Mouse (Mus musculus) macrophage (primary cell): ENCODE data around the gene Ppp1r35. TPM values are rescaled to one million over a fixed set of nuclear protein-coding genes. Genes with fewer than 3 reads are reported as not detected.

Source experiments
- H3K27ac ChIP-seq: fragments of 350-480 bp; formaldehyde crosslinking; 2 replicates; pipeline ENCODE4 v1.9.0; 2021
- H3K36me3 ChIP-seq: fragments of 350-480 bp; formaldehyde crosslinking; 2 replicates; pipeline ENCODE4 v1.9.0; 2021; ENCODE audit errors: inconsistent target
- H3K4me3 ChIP-seq: fragments of 350-480 bp; formaldehyde crosslinking; 2 replicates; pipeline ENCODE4 v1.9.0; 2021; ENCODE audit errors: inconsistent target
- H3K79me2 ChIP-seq: fragments of 350-480 bp; formaldehyde crosslinking; 2 replicates; pipeline ENCODE4 v1.9.0; 2021; ENCODE audit errors: inconsistent target
- WGBS: methylation state at CpG from one replicate; pipeline ENCODE4 v1.1.7; 2026; ENCODE audit warnings: inconsistent platforms; ENCODE audit not compliant: missing documents; 5-methylcytosine and 5-hydroxymethylcytosine counted together
- polyA plus RNA-seq: library from polyadenylated mRNA; stranded (reverse); fragments of 250-400 nt; gene quantifications from 3 replicates; pipeline ENCODE4 v1.2.4, GENCODE M21; 2018; ENCODE audit warnings: inconsistent platforms

The Ppp1r35 gene
- polyA plus RNA-seq, 1 experiment from 2014 or later, result 2.7 TPM

DNA sequence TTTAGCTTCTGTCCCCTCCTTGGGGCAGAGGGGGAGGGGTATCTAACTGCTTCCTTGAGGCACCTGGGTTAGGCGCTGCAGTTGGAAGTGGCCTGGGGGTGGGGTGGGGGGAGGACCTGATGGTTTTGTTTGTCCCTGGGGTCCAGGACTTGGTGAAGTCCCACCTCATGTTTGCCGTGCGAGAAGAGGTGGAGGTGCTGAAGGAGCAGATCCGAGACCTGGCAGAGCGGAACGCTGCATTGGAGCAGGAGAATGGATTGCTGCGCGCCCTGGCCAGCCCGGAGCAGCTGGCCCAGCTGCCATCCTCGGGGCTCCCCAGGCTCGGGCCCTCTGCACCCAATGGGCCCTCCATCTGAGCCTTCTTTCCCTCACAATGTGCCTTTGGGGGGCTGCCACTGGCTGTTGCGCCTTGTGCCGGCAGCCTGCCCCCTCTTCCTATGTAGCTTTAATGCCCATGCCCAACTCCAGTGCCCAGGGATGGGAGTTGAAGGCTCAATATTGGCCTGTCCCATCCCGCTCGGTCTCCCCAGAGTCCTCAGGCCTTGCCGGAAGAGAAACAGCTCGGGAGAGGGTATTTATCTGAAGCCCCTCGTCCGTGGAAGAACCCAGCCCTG, 19.6 kb upstream of the Ppp1r35 start:
- H3K4me3 ChIP-seq, result no peak overlapping the region
- H3K36me3 ChIP-seq, result peaks cover 23% of the 10 kb centered on the region
- H3K79me2 ChIP-seq, result peaks cover 38% of the 10 kb centered on the region
- WGBS, result 93% methylated on average over 19 of the region's 19 CpGs
- H3K27ac ChIP-seq, result no peak overlapping the region

DNA sequence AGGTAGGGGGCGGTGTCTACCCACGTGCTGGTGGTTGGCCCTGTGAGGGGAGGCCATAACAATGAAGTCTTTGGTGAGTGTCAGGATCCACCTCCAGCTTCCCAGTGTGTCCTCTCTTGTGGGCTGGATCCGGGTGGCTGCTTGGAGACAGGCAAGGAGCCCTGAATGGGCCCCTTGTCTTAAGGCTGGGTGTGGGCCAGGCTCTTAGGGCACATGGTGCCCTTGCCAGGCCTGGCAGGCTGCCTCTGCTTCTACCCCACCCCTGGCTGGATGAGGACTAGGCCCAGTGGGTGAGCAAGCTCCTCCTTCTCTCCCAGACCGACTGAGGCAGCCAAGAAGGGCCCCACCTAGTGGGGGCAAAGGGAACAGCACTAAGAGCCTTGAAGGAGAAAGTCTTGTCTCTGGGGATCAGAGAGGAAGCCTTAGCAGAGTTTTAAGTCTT, 18.7 kb upstream of the Ppp1r35 start:
- Histone ChIP-seq H3K36me3 (peaks cover 21% of the 10 kb centered on the region), H3K27ac (no peak overlapping the region), H3K4me3 (no peak overlapping the region), H3K79me2 (peaks cover 32% of the 10 kb centered on the region; the same call in 1 of the 2 replicates)
- WGBS, result 64% methylated on average over 4 of the region's 4 CpGs

DNA sequence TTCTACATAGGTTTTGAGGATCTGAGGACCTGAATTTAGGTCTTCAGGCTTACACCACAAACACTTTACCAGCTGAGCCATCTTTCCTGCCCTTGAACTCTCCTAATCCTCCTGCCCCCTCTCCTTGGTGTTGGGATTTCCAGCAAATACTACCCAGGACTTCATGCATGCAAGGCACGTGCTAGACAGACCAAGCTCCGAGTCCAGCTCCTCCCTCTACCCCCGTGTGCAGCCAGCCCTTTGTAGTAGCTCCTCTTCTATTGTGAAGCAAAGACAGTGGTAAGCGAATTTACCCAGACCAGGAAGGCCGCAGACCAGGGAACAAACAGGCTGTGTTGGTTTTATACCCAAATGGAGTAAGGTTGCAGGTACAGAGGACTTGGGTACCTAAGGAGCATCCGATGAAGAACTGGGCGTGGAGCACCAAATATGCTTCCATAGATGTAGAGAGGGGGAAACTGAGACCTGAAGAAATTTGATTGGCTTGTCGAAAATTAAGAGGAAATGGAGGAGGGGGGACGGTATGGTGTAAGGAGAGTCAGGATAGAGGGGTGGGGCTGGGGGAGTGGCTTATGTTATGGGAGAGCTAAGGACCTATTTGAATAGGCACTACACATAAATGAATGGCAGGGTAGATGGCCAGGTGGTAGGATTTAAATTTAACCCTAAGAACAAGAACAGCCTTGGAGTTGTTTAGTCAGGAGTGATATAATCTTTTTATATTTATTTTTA, 13.9 kb upstream of the Ppp1r35 start:
- 87% methylated on average over 9 of the region's 9 CpGs for WGBS
- Histone ChIP-seq H3K4me3 (no peak overlapping the region), H3K79me2 (no peaks in the 10 kb centered on the region), H3K27ac (no peak overlapping the region), H3K36me3 (no peaks in the 10 kb centered on the region)

GRCm38 (mm10) chr5:137766270-137766669, 12.4 kb upstream of the Ppp1r35 start:
- no peaks in the 10 kb centered on the region for H3K79me2 ChIP-seq
- H3K4me3 ChIP-seq, result no peak overlapping the region
- H3K36me3 ChIP-seq, result no peaks in the 10 kb centered on the region
- no peak overlapping the region for H3K27ac ChIP-seq
- WGBS, result 74% methylated on average over 3 of the region's 3 CpGs

DNA sequence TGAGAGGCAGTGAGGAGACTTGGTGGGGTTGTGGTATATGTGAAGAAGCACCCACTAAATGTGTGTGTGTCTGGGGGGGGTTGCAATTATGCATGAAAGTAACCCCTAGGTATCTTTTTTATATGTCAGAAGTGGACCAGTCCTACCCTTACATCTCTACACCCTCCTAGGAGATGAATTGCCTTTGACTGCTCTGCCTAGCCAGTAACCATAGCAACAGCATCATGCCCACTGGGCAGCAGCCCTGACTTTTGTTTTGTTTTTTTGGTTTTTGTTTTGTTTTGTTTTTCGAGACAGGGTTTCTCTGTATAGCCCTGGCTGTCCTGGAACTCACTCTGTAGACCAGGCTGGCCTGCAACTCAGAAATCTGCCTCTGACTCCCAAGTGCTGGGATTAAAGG, 10.2 kb upstream of the Ppp1r35 start:
- Histone ChIP-seq H3K4me3 (no peak overlapping the region), H3K36me3 (no peaks in the 10 kb centered on the region), H3K27ac (no peak overlapping the region), H3K79me2 (no peaks in the 10 kb centered on the region)
- WGBS, result 78% methylated on average over 1 of the region's 1 CpGs

GRCm38 (mm10) chr5:137770709-137771108, 7.9 kb upstream of the Ppp1r35 start:
- Histone ChIP-seq H3K27ac (no peak overlapping the region), H3K79me2 (no peaks in the 10 kb centered on the region), H3K4me3 (no peak overlapping the region), H3K36me3 (no peaks in the 10 kb centered on the region)
- 51% methylated on average over 2 of the region's 2 CpGs for WGBS

DNA sequence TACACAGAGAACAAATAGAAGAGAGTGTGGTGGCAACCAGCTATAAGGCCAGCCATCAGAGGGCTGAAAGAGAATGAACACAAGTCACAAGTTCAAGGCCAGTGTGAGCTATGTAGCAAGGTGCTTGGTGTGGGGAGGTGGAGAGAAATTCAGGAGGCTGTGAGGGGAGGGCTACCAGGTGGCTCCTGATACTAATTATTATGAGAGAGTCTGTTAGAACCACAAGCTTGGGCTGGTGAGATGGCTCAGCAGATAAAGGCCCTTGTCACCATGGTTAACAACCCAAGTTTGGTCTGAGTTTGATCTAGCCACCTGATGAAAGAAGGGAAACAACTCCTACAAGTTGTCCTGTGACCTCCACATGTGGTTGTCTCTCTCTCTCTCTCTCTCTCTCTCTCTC, 5.9 kb upstream of the Ppp1r35 start:
- Histone ChIP-seq H3K27ac (no peak overlapping the region), H3K4me3 (no peak overlapping the region), H3K79me2 (no peaks in the 10 kb centered on the region), H3K36me3 (no peaks in the 10 kb centered on the region)

DNA sequence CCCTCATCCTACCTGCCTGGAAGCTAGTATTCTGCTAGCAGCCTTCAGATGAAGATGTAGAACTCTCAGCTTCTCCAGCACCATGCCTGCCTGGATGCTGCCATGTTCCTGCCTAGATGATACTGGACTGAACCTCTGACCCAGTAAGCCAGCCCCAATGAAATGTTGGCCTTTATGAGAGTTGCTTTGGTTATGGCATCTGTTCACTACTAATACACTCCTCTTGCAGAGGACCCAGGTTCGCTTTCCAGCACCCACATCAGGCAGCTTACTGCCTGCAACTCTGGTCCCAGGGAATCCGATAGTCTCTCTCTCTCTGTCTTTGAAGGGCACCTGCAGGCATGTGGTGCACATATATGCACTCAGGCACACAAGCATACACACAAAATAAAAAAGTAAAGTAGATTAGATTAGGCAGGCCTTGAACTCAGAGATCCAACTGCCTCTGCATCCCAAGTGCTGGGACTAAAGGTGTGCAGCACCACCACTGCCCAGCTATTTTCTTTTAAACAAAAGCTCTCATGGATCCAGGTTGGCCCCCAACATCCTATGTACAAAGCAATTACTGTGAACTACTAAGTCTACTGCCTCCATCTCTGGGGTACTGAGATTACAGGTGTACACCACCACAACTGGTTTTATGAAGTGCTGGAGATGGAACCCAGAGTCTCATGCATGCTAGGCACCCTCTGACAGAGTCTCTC, 2.9 kb upstream of the Ppp1r35 start:
- Histone ChIP-seq H3K27ac (no peak overlapping the region), H3K4me3 (no peak overlapping the region), H3K79me2 (peaks cover 14% of the 10 kb centered on the region; the same call in 1 of the 2 replicates), H3K36me3 (no peaks in the 10 kb centered on the region)
- 100% methylated on average over 2 of the region's 2 CpGs for WGBS

DNA sequence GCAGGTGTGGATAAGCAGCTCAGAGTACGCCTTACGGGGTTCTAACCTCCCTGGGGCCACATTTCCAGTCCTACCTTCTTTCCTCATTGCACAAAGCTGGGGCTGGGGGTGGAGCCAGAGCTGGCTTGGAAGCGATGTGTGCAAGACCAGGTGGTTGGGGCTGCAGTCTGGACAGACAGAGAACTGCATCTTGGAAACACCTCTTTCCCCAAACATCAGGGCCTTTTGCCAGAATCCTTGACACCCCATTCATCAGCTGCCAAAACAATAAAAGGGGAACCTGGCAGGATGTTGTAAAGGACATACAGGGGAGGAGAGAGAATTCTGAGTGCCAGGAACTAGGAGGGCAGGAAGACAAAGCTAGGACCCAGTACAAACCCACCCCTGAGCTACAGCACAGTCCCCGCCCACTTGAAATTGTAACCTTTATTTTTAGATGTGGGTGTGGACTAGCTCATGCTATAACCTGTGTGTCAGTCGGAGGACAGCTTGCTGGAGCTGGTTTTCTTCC, 2.2 kb upstream of the Ppp1r35 start:
- Histone ChIP-seq H3K4me3 (no peak overlapping the region), H3K27ac (no peak overlapping the region), H3K36me3 (no peaks in the 10 kb centered on the region), H3K79me2 (peaks cover 14% of the 10 kb centered on the region; the same call in 1 of the 2 replicates)
- WGBS, result 22% methylated on average over 5 of the region's 5 CpGs

GRCm38 (mm10) chr5:137777267-137777845, 1.3 kb upstream of the Ppp1r35 start:
- Histone ChIP-seq H3K27ac (no peak overlapping the region), H3K4me3 (no peak overlapping the region), H3K36me3 (peaks cover 9% of the 10 kb centered on the region), H3K79me2 (peaks cover 22% of the 10 kb centered on the region; the same call in 1 of the 2 replicates)
- 86% methylated on average over 7 of the region's 7 CpGs for WGBS

- H3K27ac ChIP-seq, result peak overlapping the region; percentile 31
- peaks cover 19% of the 10 kb centered on the region for H3K36me3 ChIP-seq
- H3K4me3 ChIP-seq, result peak overlapping the region; percentile 58
- peaks cover 41% of the 10 kb centered on the region for H3K79me2 ChIP-seq
- under 1% methylated on average over 64 of the region's 83 CpGs for WGBS
Measured at GRCm38 (mm10) chr5:137779053-137779933, 644 bp downstream of the Ppp1r35 start.

- H3K79me2 ChIP-seq, result peaks cover 54% of the 10 kb centered on the region
- no peak overlapping the region for H3K27ac ChIP-seq
- H3K4me3 ChIP-seq, result no peak overlapping the region
- H3K36me3 ChIP-seq, result peaks cover 19% of the 10 kb centered on the region
- WGBS, result 95% methylated on average over 7 of the region's 7 CpGs
Measured at GRCm38 (mm10) chr5:137781661-137782060, 3.0 kb downstream of the Ppp1r35 start.

DNA sequence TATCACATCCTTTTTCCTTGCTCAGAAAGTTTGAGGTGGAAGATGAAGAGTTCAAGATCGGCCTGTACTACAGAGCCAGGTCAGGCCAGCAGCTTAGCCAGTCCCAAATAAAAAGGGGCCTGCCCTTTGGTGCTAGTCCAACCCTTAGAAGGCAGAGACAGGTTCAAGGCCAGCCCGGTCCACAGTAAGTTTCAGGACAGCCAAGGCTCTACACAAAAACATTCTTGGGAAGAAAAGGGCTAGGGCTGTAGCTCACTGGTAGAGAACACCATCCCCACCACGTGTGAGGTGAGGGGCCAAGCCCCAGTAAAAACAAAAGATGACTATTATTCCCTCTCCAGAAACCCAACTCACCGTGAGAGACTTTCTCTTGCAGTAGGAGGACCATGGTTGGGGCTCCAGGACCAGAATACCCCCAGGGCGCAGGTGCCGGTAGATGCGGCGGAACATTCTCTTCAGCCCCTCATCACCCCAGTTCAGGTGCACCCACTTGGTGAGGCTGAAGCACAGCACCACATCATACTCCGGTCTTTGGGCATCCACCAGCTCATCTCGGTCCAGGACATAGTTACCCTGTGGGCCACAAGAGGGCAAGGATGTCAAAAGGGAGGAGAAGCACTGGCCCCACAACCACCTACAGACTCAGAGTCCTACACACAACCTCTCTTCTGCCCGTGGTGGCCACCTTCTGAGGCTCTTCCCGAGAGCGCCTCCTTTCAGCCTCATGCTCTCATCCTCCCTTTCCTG, 4.3 kb downstream of the Ppp1r35 start:
- peaks cover 54% of the 10 kb centered on the region for H3K79me2 ChIP-seq
- H3K27ac ChIP-seq, result no peak overlapping the region
- 81% methylated on average over 13 of the region's 13 CpGs for WGBS
- no peak overlapping the region for H3K4me3 ChIP-seq
- H3K36me3 ChIP-seq, result peaks cover 19% of the 10 kb centered on the region
